Mouse (Mus musculus) urinary bladder, postnatal 36 days (tissue): Measurements from ENCODE around the gene Rnf220.

Source experiments
- DNase-seq, 2 experiments: peaks; one replicate each; pipeline ENCODE4 v3.0.0; 2022; ENCODE audit warnings: low spot score in 2 of 2, mixed read lengths in 1 of 2

Rnf220 gene

GRCm38 (mm10) chr4:117489566-117489965 lies 7.3 kb downstream of the Rnf220 start:
- no peak for DNase-seq

- no peak for DNase-seq
Observed at GRCm38 (mm10) chr4:117487471-117487870, 9.4 kb downstream of the Rnf220 start.

GRCm38 (mm10) chr4:117486188-117486587 lies 10.7 kb downstream of the Rnf220 start:
- DNase-seq, result no peak

GRCm38 (mm10) chr4:117485045-117485780 lies 11.6 kb downstream of the Rnf220 start:
- no peak for DNase-seq

- DNase-seq, result peak in 1 of 2 experiments; percentile 5
Observed at GRCm38 (mm10) chr4:117484256-117485044, 12.4 kb downstream of the Rnf220 start.

GRCm38 (mm10) chr4:117483931-117484255 lies 13.0 kb downstream of the Rnf220 start:
- DNase-seq, result peak; percentile 7 to 29

- no peak for DNase-seq
Observed at GRCm38 (mm10) chr4:117482103-117482502, 14.7 kb downstream of the Rnf220 start.

- no peak for DNase-seq
Observed at GRCm38 (mm10) chr4:117480611-117481445, 16.0 kb downstream of the Rnf220 start.

- DNase-seq, result no peak
Observed at GRCm38 (mm10) chr4:117479951-117480350, 16.9 kb downstream of the Rnf220 start.

- DNase-seq, result no peak
Observed at GRCm38 (mm10) chr4:117478101-117478673, 18.7 kb downstream of the Rnf220 start.

- no peak for DNase-seq
Observed at GRCm38 (mm10) chr4:117477401-117477800, 19.5 kb downstream of the Rnf220 start.

GRCm38 (mm10) chr4:117476777-117477176 lies 20.1 kb downstream of the Rnf220 start:
- no peak for DNase-seq

- DNase-seq, result no peak
Observed at GRCm38 (mm10) chr4:117476355-117476754, 20.5 kb downstream of the Rnf220 start.

GRCm38 (mm10) chr4:117473985-117474354 lies 22.9 kb downstream of the Rnf220 start:
- no peak for DNase-seq

GRCm38 (mm10) chr4:117473291-117473984 lies 23.4 kb downstream of the Rnf220 start:
- DNase-seq, result no peak

GRCm38 (mm10) chr4:117469471-117469870 lies 27.4 kb downstream of the Rnf220 start:
- DNase-seq, result no peak

GRCm38 (mm10) chr4:117467936-117468335 lies 28.9 kb downstream of the Rnf220 start:
- DNase-seq, result no peak

GRCm38 (mm10) chr4:117449151-117449550 lies 47.7 kb downstream of the Rnf220 start:
- DNase-seq, result no peak

GRCm38 (mm10) chr4:117447926-117448325 lies 48.9 kb downstream of the Rnf220 start:
- no peak for DNase-seq

GRCm38 (mm10) chr4:117445516-117446207 lies 51.2 kb downstream of the Rnf220 start:
- DNase-seq, result no peak

GRCm38 (mm10) chr4:117438919-117439318 lies 57.9 kb downstream of the Rnf220 start:
- DNase-seq, result no peak
